Mouse (Mus musculus): ENCODE data around the gene Slk.

DNA sequence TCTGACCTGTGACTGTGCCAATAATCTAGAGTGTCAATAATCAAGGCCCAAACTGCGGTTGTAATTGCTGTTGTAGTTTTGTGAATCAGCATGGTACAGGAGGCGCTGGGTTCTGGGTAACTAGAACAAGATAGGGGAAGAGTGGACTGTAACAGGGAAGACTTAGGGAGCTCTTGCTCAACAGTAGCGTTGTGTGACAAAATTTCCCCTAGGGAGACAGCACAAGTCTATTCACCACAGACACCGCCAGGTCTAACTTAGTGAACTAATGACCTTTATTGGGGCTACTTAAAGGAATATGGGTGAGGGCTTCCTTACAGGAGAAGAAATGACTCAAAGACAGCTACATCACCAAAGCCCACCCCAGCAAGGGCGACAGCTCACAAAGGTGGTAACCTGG, 9.4 kb upstream of the Slk start:
- TF ChIP-seq CTCF (IDR thresholded peaks at IDR 0.05) (no peak), EP300 (IDR thresholded peaks at IDR 0.05) (no peak)

All from lung, postnatal 0 days (tissue).